Mouse (Mus musculus) bone marrow, adult 2 months (tissue): ENCODE measurements around the gene Ttc39b. TPM values are rescaled to one million over a fixed set of nuclear protein-coding genes. Genes with fewer than 3 reads are reported as not detected.

Source experiments
- H3K27ac ChIP-seq: fragments of 200-500 bp; 2 replicates; pipeline ENCODE4 v1.5.1; 2012; ENCODE audit warnings: low read depth, mild to moderate bottlenecking, control low read depth, inconsistent platforms, low read length; ENCODE audit not compliant: control insufficient read depth, poor library complexity, insufficient read depth
- H3K4me1 ChIP-seq: fragments of 200-500 bp; 2 replicates; pipeline ENCODE4 v1.6.1; 2011; ENCODE audit warnings: low read length; ENCODE audit not compliant: control insufficient read depth, insufficient read depth
- H3K4me3 ChIP-seq: fragments of 200-500 bp; replicated peaks from 2 replicates; pipeline ENCODE3; 2011; ENCODE audit warnings: mild to moderate bottlenecking, low read depth, low read length, control low read depth; ENCODE audit not compliant: control insufficient read depth
- CTCF ChIP-seq: fragments of 200-500 bp; IDR thresholded peaks from 2 replicates; pipeline ENCODE4 v1.5.1; 2011; ENCODE audit warnings: low read length, control low read depth; ENCODE audit not compliant: control insufficient read depth, insufficient read depth
- POLR2A ChIP-seq: fragments of 200-500 bp; IDR thresholded peaks from 2 replicates; pipeline ENCODE4 v1.6.1; 2011; ENCODE audit warnings: low read depth, mild to moderate bottlenecking, control low read depth, low read length, borderline replicate concordance; ENCODE audit not compliant: control insufficient read depth
- WGBS: fragments of 180-500 bp; shearing (Covaris S2); methylation state at CpG from one replicate; pipeline ENCODE4 v1.1.7; 2018; 5-methylcytosine and 5-hydroxymethylcytosine counted together
- polyA plus RNA-seq: library from polyadenylated mRNA; stranded (reverse); fragments of >200 nt; gene quantifications from 2 replicates; pipeline ENCODE4 v1.2.4, GENCODE M21; 2011; ENCODE audit warnings: low replicate concordance; ENCODE audit not compliant: missing spikeins, insufficient read depth, insufficient read length

Gene Ttc39b
- polyA plus RNA-seq, 1 experiment: 8.2 TPM

DNA sequence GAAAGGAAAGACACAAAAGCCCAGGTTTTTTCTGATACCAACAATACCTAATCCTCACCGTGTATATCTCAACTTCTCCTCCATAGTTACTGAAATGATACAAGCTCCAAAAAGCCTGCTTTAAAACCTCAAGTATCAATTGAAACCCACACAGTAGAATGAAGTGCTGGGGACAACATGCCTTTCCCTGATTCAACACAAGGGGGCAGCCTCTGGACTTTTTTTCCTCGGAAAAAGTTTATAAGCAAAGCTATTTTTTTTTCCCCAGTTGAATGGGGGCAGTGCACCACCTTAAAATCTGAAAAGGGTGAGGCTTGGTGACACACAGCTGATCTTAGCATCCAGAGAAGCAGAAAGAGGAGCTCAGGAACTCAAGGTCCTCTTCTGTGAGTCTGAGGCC lies 62.1 kb downstream of the Ttc39b start:
- 9% methylated on average over 2 of the region's 2 CpGs for WGBS
- TF ChIP-seq POLR2A: no peak
- no peak for TF ChIP-seq CTCF
- H3K4me1 ChIP-seq: no peaks in the 10 kb centered on the region

GRCm38 (mm10) chr4:83259690-83260089 lies 64.4 kb downstream of the Ttc39b start:
- no peaks in the 10 kb centered on the region for H3K4me1 ChIP-seq
- no peak overlapping the region for H3K27ac ChIP-seq
- no peak overlapping the region for H3K4me3 ChIP-seq
- 79% methylated on average over 4 of the region's 4 CpGs for WGBS
- TF ChIP-seq CTCF: no peak
- no peak for TF ChIP-seq POLR2A

More for the DNA sequence above, 62.1 kb downstream of the Ttc39b start:
- Histone ChIP-seq H3K27ac (no peak overlapping the region), H3K4me3 (no peak overlapping the region)

DNA sequence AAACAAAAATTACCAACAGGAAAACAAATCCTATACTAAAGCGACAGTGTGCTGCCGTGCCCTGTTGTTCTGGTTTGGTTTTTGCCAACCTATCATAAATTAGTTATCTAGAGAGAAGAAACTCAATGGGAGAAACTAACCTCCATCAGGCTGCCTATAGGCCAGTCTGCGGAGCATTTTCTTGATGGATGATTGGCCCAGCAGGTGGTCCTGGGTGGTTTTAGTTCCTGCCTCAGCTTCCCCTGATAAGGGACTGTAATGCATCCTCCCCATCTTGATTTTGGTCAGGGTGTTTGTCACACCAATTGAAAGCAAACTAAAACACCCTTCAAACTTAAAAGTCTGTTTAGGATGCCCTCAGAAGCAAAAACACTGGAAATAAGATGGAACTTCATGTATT lies 65.8 kb downstream of the Ttc39b start:
- 88% methylated on average over 3 of the region's 3 CpGs for WGBS
- TF ChIP-seq POLR2A (no peak), CTCF (no peak)
- Histone ChIP-seq H3K4me1 (no peaks in the 10 kb centered on the region), H3K4me3 (no peak overlapping the region), H3K27ac (no peak overlapping the region)

DNA sequence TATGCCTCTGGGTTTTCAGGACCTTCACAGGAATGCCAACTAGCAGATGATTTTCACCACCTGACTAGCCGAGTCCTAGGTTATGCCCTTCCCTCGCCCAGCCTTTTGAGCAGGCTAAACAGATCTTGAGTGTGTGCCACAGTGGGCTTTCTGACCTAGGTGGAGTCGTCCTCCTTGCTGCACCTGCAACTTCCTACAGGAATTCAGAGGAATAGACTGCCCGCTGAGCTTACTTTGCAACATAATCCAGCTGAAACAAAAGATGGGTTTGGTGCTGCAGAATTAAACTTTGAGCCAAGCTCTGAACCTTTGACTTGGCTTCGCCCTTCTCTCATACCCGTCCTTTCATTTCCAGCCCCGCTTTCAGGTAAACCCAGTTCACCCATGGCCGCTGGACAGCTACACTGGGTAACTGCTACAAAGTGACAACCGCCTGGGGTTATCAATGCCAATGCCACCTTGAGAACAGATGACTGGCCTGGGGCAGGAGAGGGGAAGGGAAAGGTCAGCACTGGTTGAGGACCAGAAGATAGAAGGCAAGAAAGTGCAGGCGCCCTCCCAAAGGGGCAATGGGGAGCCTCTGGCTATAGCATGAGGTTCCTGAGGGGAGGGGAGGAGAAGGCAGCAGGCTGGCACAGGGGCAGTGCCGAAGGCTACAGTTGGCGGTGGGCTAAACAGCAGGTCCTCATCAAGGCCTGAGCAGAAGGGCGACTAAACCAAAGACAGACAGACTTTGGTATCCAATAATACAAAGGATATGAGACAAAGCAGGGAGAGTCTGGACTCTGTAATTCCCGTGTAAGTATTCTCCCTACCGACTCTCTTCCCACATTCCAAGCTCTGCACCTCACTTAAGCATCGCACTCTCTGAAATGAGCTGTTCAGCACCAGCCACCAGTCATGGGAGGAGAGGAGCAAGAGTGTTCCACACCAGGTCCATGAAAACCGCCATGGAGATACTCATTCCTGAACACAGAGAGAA lies 66.5 kb downstream of the Ttc39b start:
- H3K4me3 ChIP-seq: no peak overlapping the region
- 85% methylated on average over 17 of the region's 17 CpGs for WGBS
- no peaks in the 10 kb centered on the region for H3K4me1 ChIP-seq
- no peak overlapping the region for H3K27ac ChIP-seq
- no peak for TF ChIP-seq POLR2A
- TF ChIP-seq CTCF: no peak

GRCm38 (mm10) chr4:83256779-83257178 lies 67.3 kb downstream of the Ttc39b start:
- Histone ChIP-seq H3K4me3 (no peak overlapping the region), H3K4me1 (no peaks in the 10 kb centered on the region), H3K27ac (no peak overlapping the region)
- TF ChIP-seq CTCF: no peak
- TF ChIP-seq POLR2A: no peak
- 84% methylated on average over 11 of the region's 11 CpGs for whole genome bisulfite sequencing

DNA sequence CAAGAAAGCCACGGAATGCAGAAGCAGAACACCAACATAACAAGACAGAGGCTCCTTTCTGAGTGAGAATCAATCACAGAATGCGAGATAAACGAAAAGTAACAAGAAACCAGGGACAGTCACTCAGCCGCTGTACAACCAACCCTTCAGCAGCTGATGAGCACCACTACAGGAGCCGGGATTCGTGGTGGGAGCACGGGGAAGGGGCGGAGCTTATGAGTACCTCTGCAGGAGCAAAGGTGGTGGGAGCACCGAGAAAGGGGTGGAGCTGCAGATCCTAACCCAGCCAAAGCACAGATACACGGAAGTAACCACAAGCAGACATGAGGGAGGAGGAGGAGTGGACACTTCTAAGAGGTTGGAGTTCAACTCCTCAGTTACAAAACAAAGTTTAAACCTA lies 69.1 kb downstream of the Ttc39b start:
- no peak overlapping the region for H3K27ac ChIP-seq
- no peak overlapping the region for H3K4me3 ChIP-seq
- no peaks in the 10 kb centered on the region for H3K4me1 ChIP-seq
- TF ChIP-seq CTCF (no peak), POLR2A (no peak)
- 88% methylated on average over 10 of the region's 10 CpGs for WGBS

DNA sequence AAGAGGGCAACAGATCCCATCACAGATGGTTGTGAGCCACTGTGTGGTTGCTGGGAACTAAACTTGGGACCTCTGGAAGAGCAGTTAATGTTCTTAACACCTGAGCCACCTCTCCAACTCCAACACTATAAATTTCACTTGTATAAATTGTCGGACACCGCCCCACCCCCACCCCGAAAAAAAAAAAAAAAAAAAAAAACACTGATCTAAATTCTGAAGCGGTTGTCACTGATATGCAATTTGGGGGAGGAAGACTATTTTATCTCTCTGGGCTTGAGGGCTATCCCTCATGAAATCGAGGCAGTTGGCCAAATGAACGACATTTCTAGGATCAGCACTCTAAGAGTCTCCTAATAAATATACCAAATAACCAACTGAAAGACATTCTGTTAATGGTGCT lies 70.4 kb downstream of the Ttc39b start:
- Histone ChIP-seq H3K4me3 (no peak overlapping the region), H3K4me1 (no peaks in the 10 kb centered on the region), H3K27ac (no peak overlapping the region)
- no peak for TF ChIP-seq CTCF
- TF ChIP-seq POLR2A: no peak
- 79% methylated on average over 6 of the region's 6 CpGs for WGBS

DNA sequence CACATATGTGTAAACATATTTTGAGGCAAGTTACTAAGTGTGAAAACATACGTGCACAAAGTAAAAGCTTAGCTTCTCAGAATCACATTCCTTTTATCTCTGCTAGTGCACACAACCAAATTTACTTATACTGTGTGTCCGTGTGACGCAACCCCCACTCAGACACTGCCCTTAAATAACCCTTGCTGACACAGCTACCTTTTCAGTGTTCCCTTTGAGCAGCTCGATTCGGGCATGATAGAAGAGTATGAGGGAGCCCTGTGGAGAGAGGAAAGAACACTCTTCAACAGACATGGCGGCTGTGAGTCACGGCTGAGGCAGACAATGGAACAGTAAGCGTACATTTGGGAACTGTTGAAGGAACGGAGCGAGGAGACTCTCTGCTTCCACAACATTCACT lies 80.3 kb downstream of the Ttc39b start:
- Histone ChIP-seq H3K4me3 (no peak overlapping the region), H3K27ac (no peak overlapping the region), H3K4me1 (no peaks in the 10 kb centered on the region)
- no peak for TF ChIP-seq CTCF
- TF ChIP-seq POLR2A: no peak
- 90% methylated on average over 10 of the region's 10 CpGs for WGBS
